ENCODE assay signal across 13 mouse cellular contexts in genomic region chr2:8877855-8878254, GRCm38 (mm10).
DNase-seq lines count a peak whose midpoint lies in the region; ATAC-seq and TF ChIP-seq lines count a peak whose summit lies in the region.
"Had no signal": no experiment of that assay in that cellular context is flagged by ENCODE, and none has a peak within 500 bp of the region (broad histone marks: within the 10 kb centered on the region; RNA-seq: fewer than 3 reads in every experiment).

No protein-coding gene starts in this region.

- H3K27ac ChIP-seq in cerebellum, adult 2 months (ENCODE audit: insufficient read depth, low read length): no peak overlapping the region
- H3K27ac ChIP-seq in kidney, embryonic 16.5 days (ENCODE audit: low read length): no peak overlapping the region

- ATAC-seq in cerebellum, adult (ENCODE audit: insufficient number of reproducible peaks, low FRiP score, low TSS enrichment): no peak
- no peak for ATAC-seq in kidney, embryonic 16.5 days (ENCODE audit: low FRiP score, low TSS enrichment)

- no peak for DNase-seq in cerebellum, adult 2 months
- peak; percentile 6 for DNase-seq in kidney, adult 9 months
- peak; percentile 3 for DNase-seq in retina, embryonic 14.5 days (ENCODE audit: low spot score)
- no peak for DNase-seq in retina, postnatal 1 day
- no peak for DNase-seq in urinary bladder, adult 18-20 months (ENCODE audit: low spot score in 2 of 2)
- DNase-seq in adrenal gland, adult 2 months: no peak
- DNase-seq: adrenal gland, postnatal 10 days; cerebellum, adult 8-10 months; heart, adult 11 months; kidney, postnatal 25 days had no signal

- no peaks in the 10 kb centered on the region for H3K4me1 ChIP-seq in cerebellum, adult 2 months (ENCODE audit: control insufficient read depth, insufficient read depth, low read length)
- no peaks in the 10 kb centered on the region for H3K4me1 ChIP-seq in kidney, embryonic 16.5 days (ENCODE audit: insufficient read depth, low read length)
- H3K4me1 ChIP-seq: megakaryocyte, embryonic 14.5 days had no signal

- no peaks in the 10 kb centered on the region for H3K27me3 ChIP-seq in cerebellum, adult 2 months (ENCODE audit: control insufficient read depth, insufficient read depth, low read length)
- H3K27me3 ChIP-seq in kidney, embryonic 16.5 days (ENCODE audit: insufficient read depth, low read length): no peaks in the 10 kb centered on the region
- H3K27me3 ChIP-seq: megakaryocyte, embryonic 14.5 days had no signal

- H3K9me3 ChIP-seq in kidney, embryonic 16.5 days (ENCODE audit: low read length): no peaks in the 10 kb centered on the region
- H3K9me3 ChIP-seq: megakaryocyte, embryonic 14.5 days had no signal

- no peak overlapping the region for H3K9ac ChIP-seq in kidney, embryonic 16.5 days (replicated peaks; ENCODE audit: low read length)

- no peaks in the 10 kb centered on the region for H3K36me3 ChIP-seq in kidney, embryonic 16.5 days (ENCODE audit: insufficient read depth, low read length)

- WGBS in cerebellum, adult 2 months: 71% methylated on average over 3 of the region's 3 CpGs
- 45% methylated on average over 3 of the region's 3 CpGs for WGBS in kidney, embryonic 16.5 days

- TF ChIP-seq POLR2A in cerebellum, adult 2 months (IDR thresholded peaks at IDR 0.05; ENCODE audit: borderline replicate concordance, insufficient read depth, low read length): no peak

- H3K4me3 ChIP-seq in cerebellum, adult 2 months (replicated peaks; ENCODE audit: insufficient read depth, low read depth, low read length): no peak overlapping the region
- no peak overlapping the region for H3K4me3 ChIP-seq in kidney, embryonic 16.5 days (ENCODE audit: low read length)
- H3K4me3 ChIP-seq: megakaryocyte, embryonic 14.5 days had no signal

- H3K4me2 ChIP-seq in kidney, embryonic 16.5 days (replicated peaks; ENCODE audit: low read depth, low read length): no peak overlapping the region

- TF ChIP-seq CTCF in cerebellum, adult 2 months (IDR thresholded peaks at IDR 0.05; ENCODE audit: borderline replicate concordance, insufficient read depth, low read depth, low read length): 0 out of 2 replicates have a peak, but pooled peaks have one; percentile 16

Comparison
In these comparisons a context has a peak if more than half of its experiments do, and no peak if none do; other contexts are left out.
1. DNase-seq: peak in kidney, adult 9 months (single experiment) and retina, embryonic 14.5 days (single experiment); none in cerebellum, adult 2 months (0 of 2), retina, postnatal 1 day (single experiment), urinary bladder, adult 18-20 months (0 of 2) and adrenal gland, adult 2 months (single experiment).